Mouse (Mus musculus): ENCODE data around the gene Heca. TPM values are rescaled to one million over a fixed set of nuclear protein-coding genes. Genes with fewer than 3 reads are reported as not detected.
"Not testable (repeated sequence)": the region's sequence is repeated elsewhere in the genome, so short reads cannot be mapped to it uniquely, and the experiment has no call there.

Heca gene
- 10 to 100 TPM; 19.3 to 22.7 TPM for total RNA-seq (2021)
- long read RNA-seq, experiment 1, full-length matches to known transcripts: 17 of 24 reads
- long read RNA-seq, experiment 1, partial matches to known transcripts: 4 of 24 reads
- long read RNA-seq, experiment 1, other reads (novel, unspliced or antisense): 3 of 24 reads
- long read RNA-seq, experiment 2, full-length matches to known transcripts: 20 of 35 reads
- long read RNA-seq, experiment 2, partial matches to known transcripts: 3 of 35 reads
- long read RNA-seq, experiment 2, other reads (novel, unspliced or antisense): 12 of 35 reads

DNA sequence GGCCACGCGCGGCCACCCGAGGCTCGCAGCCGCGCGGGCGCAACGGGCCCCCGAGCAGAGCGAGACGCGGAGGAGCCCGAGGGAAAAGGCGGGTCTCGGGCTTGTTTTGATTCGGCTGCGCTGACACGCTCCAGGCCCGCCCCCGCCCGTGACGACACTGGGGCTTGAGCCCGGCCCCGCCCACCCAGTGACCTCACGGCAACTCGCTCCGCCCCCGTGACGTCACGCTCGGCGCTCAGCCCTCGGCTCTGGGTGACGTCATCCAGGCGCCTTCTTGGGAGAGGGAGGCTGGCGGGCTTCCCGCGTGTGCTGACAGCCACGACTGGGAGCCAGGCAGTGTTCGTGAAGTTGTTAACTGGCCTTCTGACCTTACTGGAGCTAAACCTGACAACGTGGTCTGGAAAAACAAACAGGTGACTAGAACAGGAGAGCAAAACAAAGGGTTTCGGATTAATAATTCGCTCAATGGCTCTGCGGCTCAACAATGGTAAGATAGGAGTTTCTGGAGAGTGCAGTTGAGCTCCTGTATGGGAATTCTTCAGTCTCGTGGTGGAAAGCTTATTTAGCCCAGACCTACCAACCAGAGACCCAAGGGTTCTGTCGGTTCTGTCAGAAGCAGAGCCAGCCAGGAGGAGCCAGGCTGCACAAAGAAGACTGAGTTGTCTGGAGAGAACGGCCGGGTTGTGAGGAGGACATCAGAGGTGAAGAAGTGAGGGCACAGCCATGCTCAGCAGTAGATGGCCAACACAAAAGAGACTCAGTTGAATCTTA lies at the start of gene Heca:
Gene Heca (minus strand): TSS at position 108 of the 771 bp plus-strand sequence.
- peak; percentile 91 for DNase-seq

DNA sequence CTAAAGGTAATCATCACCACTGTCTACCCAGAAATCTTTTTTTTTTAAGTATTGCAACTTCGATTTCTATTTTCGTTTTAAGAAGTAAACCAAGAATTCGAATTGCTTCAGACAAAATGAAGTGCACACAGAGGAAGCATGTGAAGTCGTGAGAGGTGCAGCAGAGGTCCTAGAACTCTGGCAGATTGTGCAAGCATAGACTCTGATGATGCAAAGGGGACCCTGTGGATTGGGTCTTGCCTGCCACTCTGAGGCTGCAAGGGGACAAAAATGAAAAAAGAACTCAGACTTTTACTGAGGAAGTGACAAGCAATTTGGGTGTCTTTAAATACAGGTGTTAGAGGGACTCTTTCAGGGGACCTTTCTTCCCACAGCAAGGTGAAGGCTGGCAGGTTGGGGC lies 42.7 kb upstream of the Heca start:
- no peak for DNase-seq

DNA sequence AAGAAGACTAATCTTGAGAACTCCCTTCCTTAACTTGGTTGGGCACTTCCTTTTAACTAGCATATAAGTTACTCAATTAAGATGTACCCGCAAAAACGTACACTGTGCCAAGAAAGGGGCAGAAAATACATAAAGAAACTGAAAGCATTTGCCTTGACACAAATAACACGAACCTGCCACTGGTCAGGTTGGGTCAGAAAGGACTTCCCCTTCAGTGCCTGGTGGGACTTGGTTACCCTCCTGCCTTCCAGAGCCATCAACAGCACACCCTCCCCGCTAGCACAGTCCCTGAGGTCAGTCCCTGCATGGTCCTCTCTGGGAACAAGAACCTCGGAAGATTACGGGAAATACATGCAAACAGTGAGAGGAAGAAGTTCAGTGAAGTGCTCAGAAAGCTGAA lies 41.3 kb upstream of the Heca start:
- no peak for DNase-seq

DNA sequence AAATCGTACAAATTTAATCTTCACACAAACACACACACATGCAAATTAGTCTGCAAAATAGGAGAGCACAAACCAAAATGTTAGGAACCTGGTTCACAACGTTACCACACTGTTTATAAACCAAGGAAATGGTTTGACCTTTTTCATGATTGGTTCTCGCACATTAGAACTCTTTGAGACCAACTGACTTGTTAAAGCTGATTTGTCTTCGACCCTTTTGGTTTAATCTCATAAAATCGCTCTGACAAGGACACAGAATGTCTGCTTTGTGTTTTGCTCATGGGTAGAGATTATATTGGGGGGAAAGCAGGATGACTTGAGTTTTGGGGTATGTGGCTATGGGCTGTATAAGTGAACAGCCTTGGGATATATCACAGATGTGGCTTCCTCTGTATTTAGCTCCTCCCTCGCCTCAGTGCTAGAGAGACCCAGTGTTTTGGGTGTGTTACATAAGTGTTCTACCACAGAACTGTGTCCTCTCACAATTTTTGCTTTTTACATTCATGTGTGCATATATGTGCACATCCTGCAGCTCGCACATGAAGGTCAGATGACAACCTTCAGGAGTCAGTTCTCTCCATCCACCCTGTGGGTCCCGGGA lies 40.1 kb upstream of the Heca start:
- DNase-seq: no peak

DNA sequence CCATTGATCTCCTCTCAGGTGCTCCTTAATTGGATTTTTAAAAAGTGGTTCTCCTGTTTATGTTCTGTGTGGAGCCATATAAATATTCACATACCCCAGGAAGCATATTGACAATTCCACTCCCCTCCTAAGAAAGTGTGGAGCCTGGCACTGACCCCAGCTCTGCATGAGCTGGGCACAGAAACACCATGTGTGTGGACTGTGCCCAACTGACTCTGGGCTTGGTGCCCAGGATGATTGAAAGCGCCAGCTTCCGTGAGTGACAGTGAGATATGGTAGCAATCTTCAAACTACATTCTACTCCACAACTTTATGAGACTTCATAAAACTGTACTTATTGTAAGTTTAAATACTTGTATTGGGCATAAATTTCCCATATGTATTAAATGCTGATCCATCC lies 35.4 kb upstream of the Heca start:
- peak; percentile 73 for DNase-seq

DNA sequence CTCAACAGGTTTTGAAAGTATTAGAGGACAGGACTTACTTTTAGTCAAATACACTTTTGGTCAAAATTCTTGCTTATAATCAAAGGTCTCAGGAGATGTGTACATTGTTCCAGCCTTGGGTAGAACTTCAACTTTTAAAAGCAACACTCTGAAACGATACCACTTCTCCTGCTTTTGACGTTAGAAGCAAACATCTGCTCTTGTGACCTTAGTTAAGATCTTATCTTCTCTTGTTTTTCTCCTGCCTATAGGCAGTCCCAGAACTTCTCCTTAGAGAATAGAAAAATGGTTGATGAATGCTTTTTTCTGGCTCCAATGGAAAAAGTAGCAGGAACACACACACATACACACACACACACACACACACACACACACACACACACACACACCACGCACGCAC lies 18.2 kb upstream of the Heca start:
- DNase-seq: no peak

DNA sequence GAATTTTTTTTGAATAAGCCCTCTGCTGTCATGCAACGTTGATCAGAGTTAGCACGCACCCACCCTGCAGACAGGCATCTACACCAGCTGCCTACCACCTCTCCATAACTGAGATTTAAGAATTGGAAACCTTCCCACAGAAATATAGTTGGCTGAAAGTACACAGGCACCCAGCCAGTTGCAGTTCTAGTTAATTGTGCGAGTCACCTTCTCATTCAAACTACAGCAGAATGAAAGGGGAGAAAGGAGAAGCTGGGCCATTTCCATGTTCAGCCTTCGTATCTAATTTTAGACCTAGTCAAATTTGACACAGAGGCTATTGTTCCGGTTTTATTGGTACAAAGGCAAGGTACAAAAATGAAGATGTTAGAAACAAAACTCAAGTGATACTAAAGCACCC lies 2.9 kb upstream of the Heca start:
- DNase-seq: no peak

DNA sequence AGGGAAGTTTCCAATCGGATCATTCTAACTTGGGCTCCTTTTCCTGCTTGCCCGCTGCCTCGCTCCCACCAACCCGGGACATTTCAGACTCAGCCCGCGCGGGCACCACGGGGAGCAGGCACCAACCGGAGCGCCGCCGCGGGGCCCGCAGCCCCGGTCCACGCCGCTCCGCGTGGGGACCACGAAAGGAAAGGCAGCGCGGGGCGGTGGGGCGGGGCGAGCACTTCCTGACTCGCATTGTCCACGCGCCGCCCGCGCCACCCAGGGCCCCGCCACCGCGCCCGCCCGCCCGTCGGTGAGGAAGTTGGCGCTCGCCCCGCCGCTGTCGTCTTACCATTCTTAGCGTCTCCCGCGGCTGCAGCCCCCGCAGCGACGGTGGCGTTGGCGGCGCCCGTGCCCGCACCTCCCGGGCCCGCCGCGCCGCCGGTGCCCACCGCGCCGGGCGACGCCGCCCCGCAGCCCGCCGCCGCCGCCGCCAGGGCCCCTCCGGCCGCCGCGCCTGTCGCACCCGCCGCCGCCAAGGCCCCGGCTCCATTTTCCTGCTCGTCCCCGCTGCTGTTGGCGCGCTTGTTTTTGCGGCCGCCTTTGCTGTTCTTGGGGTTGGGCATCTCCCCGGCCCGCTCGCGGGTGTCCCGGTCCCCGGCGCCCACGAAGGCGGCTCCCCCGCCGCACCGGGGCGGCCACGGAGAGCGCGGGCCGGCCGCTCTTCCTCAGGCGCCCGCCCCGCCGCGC lies 526 bp downstream of the Heca start:
- peak; percentile 81 for DNase-seq

DNA sequence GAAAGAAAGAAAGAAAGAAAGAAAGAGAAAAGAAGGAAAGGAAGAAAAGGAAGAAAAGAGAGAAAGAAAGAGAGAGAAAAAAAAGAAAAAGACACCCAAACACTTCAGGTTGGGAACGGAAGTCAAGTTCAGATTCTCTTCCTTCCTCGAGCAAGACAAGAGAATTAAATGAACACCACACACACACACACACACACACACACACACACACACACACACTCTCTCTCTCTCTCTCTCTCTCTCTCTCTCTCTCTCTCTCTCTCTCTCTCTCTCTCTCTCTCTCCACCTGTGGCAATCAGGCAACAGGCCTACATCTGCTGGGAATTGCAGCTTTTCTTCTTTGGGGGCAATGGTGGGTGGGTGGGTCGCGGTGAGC lies 1.1 kb downstream of the Heca start:
- peak; percentile 4 for DNase-seq

DNA sequence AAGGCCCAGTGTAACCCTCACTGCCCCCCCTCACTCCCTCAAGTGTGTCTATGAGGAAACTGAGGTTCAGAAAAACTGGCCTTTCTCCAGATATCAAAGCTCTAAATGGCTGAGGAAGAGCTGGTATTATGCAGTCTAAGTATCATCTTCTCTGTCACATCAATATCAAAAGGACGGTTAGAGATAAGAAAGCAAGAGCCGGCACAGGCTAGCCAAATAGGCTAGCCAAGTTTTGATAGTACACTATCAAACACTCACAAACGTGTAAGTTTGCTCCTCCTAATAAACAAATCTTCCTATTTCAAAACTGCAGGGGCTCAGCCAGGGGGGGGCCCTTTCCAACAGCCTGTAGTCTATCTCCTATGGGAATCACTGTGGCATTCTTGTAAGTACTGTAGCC lies 1.8 kb downstream of the Heca start:
- no peak for DNase-seq

DNA sequence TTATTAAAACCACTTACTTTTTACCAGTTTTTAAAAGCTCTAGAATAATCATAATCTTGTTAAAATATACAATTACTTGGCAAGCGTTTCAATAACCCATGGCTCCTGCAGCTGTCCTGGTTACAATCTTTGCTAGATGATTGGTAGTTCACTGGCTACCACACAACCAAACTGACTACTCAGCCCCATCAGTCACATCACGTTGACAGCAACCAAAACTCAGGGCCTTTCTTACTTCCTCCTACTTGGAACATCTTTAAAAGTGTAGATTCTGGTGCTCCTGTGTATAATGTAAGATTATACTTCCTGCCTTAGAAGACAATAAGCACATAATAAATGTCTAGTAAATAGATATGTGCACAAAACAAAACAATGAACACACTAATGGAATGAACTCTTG lies 14.2 kb downstream of the Heca start:
- DNase-seq: no peak

DNA sequence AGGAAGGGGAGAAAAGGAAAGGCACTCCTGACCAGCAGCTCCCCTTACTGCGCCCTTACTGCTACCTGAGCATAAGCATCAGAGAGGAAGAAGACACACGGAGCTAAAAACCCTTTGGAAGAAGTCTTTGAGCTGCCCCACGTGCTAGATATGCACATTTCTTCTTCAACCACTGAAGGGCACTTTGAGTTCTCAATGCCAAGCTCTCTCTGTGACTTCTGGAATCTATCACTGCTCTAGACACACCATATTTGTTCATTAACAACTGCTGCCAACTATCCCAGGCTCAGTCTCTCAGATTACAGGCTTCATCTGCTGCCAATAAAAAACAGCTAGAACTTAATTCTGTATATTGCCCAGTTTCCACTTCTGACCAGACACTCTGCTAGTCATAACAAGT lies 15.7 kb downstream of the Heca start:
- no peak for DNase-seq

DNA sequence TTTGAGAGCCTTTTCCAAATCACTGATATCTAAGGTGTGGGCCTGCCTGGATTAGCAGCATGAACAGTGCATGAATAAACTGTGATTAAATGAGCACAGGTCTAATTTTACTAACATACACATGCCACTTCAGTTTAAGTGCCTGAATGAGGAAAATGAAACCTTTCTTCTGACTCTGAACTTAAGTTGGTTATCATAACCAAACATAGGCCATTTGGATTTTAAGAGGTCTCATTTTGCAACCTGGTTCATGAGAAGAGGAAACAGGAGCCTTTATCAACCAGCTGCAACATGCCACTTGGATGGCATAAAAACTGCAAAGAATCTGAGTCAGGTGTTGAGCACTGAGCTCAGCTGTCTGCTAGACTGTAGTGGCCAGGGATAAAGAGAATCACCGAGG lies 16.7 kb downstream of the Heca start:
- no peak for DNase-seq

DNA sequence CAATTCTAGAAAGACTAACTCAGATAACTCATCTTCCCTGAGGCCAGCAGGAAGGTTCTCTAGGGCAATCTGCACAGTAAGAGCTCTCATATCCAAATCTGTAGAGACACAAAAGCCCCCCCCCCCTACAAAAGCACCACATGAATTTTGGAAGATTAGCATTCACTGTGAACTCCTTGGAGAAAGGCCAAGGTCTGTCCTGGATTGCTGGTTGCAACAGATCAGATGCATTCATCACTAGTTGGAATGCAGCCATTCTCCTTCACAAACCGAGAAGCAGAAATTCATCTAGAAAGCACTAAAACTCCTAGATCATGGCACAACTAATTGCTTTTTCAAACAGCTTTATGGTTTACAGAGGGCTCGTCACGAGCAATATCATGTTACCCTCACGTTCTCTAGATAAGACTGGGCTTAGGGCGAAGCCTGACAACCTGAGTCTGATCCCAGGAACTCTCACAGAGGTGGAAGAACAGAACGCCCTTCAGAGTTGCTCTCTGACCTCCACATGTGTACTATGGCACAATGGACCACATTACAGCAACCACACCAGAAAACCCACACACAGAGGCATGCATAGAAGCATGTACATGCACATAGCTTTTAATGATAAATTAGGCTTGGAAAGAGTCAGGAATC lies 17.3 kb downstream of the Heca start:
- no peak for DNase-seq

DNA sequence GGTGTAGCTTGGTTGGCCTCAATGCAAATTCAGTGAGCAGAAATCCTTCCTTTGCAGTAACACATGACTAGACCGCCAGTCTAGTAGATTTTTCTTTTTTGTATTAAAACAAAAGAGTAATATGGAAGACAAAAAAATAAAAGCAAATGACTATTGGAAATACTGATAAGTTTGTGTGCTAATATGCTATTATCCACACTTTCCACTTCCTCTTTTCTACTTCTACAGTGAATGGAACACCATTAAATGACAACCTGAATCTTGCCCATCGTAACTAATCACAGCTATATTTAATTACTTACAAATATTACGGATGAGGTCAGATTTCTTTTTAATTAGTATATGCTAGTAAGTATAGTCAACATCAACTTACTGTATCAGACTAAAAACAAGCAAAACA lies 22.7 kb downstream of the Heca start:
- DNase-seq: no peak

DNA sequence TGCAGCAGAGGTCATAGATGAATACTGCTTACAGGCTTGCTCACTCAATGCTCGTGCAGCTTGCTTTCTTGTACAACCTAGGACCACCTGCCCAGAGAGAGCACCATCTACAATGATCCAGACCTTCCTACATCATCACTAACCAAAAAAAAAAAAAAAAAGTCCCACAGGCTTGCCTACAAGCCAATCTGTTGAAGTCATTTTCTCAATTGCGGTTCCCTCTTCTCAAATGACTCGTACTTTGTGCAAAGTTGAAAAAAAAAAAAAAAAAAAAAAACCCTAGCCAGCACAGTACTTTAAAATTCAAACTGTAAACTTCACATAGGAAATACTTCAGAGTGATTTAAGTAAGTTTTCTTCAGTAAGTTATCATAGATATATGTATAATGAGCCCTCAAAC lies 23.7 kb downstream of the Heca start:
- no peak for DNase-seq

DNA sequence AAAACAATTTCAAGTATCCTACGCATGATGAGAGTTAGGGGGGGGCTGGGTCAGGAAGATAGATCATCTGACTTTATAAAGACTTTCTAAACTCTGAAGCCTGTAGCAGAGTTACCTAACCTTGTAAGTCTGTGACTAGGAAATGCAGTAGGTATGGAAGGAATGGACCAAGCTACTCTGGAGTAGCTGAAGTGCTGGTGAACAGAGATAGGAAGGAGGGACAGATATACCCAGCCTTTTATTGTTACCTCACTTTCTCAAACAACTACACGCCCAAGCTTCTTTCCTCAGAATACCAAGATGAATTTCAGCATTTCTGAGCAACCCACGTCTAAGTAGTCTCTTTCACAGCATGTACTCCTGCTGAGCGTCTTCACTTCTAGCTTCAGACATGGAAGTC lies 26.5 kb downstream of the Heca start:
- DNase-seq: no peak

DNA sequence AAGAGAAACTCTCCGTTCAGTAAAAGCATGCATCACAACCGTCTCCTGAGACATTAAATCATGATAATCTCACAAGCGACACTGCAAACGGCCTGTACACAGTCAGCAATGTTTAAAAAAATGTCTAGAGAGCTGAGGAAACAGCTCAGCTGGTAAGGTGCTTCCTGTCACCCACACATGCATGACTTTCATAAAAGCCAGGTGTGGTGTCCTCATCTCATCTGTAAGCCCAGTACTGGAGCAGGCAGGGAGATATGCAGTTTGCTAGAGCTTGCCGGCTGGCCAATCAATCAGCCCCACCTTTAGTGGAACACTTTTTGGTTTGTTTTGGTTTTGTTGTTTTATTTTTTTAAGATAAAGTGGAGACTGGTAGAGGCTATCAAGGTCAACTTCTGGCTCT lies 27.9 kb downstream of the Heca start:
- DNase-seq: no peak

DNA sequence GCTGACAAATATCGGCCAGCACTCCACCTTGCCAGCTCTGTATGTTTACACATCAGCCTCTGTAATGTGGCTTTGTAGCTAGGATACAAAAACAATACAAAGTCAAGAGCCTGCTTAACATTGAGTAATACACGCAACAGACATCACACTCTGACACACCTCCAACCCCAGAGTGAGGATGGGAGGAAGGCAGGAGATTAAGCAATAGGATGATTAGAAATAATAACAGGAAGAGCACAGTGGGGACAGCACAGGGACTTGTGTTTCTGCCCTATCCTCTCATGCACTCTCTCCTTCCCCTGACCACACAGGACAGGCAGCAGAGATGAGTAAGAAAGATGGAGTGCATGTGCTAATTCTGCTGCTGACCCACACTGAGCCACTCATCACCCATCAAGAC lies 28.8 kb downstream of the Heca start:
- no peak for DNase-seq

DNA sequence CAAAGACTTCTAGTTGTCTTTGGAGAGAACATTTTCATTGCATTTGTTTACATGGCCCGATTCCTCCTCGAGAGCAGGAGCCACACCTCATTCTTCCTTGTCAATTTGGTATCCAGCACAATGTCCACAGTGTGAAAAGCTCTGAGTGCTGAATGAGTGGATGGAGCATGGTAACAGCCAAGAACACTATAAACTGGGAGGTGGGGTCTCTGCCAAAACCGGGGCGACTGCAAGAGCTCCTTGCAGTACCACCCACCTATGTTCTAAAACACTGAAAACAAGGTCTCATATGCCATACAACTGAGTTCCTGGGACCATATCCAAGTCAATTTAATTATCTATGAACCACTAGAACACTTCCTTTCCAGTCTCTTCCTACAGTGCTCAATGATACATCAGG lies 39.1 kb downstream of the Heca start:
- DNase-seq: no peak

DNA sequence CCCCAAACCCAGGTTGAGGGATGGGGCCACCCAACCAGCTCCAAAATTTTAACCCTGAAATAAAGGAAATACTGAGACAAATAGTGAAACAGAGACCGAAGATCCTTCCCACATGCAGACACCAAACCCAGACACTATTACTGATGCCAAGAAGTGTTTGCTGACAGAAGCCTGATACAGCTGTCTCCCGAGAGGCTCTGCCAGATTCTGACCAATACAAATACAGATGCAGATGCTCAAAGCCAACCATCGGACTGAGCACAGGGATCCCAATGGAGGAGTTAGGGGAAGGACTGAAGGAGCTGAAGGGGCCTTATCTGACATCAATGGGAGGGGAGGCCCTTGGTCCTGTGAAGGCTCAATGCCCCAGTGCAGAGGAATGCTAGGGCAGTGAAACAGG lies 41.5 kb downstream of the Heca start:
- not testable (repeated sequence) for DNase-seq

DNA sequence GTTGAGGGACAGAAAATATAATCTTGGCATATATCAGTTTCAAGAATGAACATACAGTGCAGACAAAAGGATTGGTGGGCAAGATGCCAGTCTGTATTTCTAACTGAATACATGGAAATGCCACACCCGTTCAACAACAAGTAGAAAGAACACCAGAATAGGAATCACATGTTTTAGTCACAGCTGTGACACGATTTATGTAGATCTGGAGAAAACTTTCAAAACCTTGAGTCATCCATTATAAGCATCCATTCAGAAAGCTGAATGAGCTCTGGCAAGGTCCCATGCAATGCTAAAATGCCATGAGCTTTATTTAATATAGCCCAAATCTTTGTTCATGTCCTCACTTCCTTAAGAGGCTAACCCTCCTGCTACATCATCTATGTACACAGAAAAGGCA lies 44.4 kb downstream of the Heca start:
- no peak for DNase-seq

DNA sequence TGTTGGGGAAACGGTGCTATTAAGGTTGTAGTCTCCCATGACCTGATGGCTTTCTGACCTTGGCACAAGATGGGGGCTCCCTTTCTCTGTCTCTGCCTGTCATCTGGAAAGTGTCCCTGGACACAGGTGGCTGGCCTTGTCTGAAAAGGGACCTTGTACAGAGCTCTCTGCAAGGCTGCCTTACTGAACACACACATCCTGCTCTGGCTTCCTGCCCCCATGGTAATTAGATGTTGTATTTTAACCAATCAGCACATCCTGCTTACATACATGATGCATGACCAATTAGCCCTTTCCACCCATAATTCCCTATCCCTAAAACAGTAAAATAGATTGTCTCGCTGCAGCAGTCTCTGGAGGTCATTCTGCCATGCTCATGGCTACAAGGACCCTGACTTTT lies 67.1 kb downstream of the Heca start:
- DNase-seq: no peak
